In genomic region chr19:42147170-42147768, GRCm38 (mm10) we compare ENCODE assay signal across 8 mouse cellular contexts. TPM values are rescaled to one million over a fixed set of nuclear protein-coding genes. Genes with fewer than 3 reads are reported as not detected.
A peak's percentile ranks its signal among the peaks of the same experiment; 100 is the strongest.
DNase-seq lines count a peak whose midpoint lies in the region; ATAC-seq and TF ChIP-seq lines count a peak whose summit lies in the region.

Gene Marveld1 (plus strand): TSS chr19:42147400.

- peaks cover 17% of the 10 kb centered on the region for H3K27me3 ChIP-seq in liver, embryonic 11.5 days (replicated peaks; ENCODE audit: control insufficient read depth, insufficient read depth, low read length)
- peaks cover 4% of the 10 kb centered on the region; the same call in 1 of the 2 replicates for H3K27me3 ChIP-seq in midbrain, postnatal 0 days (ENCODE audit: insufficient read depth, low read length)

- peak; percentile 62; the same call in 1 of the 2 replicates for TF ChIP-seq POLR2A in cortical plate, adult 2 months (IDR thresholded peaks at IDR 0.05; ENCODE audit: extremely low read depth, insufficient read depth, low read length)

- H3K4me1 ChIP-seq in cortical plate, adult 2 months (ENCODE audit: control insufficient read depth, insufficient read depth, low read length): peaks cover 2% of the 10 kb centered on the region; the same call in 1 of the 2 replicates
- H3K4me1 ChIP-seq in liver, embryonic 11.5 days (replicated peaks; ENCODE audit: control insufficient read depth, insufficient read depth, low read length): peaks cover 17% of the 10 kb centered on the region
- no peaks in the 10 kb centered on the region for H3K4me1 ChIP-seq in midbrain, postnatal 0 days (ENCODE audit: insufficient read depth, low read length)

- H3K4me3 ChIP-seq in cortical plate, adult 2 months (ENCODE audit: insufficient read depth, low read length): peak within 1 kb of the TSS; percentile 65
- peak within 1 kb of the TSS; percentile 68 for H3K4me3 ChIP-seq in liver, embryonic 11.5 days (ENCODE audit: low read depth, low read length)
- H3K4me3 ChIP-seq in midbrain, postnatal 0 days (ENCODE audit: low read depth, low read length): peak within 1 kb of the TSS; percentile 58

- H3K9me3 ChIP-seq in liver, embryonic 11.5 days (ENCODE audit: control insufficient read depth, low read length): no peaks in the 10 kb centered on the region
- H3K9me3 ChIP-seq in midbrain, postnatal 0 days (ENCODE audit: low read length): no peaks in the 10 kb centered on the region

- no peaks in the 10 kb centered on the region for H3K36me3 ChIP-seq in liver, embryonic 11.5 days (ENCODE audit: control insufficient read depth, insufficient read depth, low read length)
- H3K36me3 ChIP-seq in midbrain, postnatal 0 days (ENCODE audit: insufficient read depth, low read length): no peaks in the 10 kb centered on the region

- ATAC-seq in cerebellum, adult (ENCODE audit: insufficient number of reproducible peaks, low FRiP score, low TSS enrichment): 0 out of 2 replicates have a peak, but pooled peaks have one; percentile 7
- ATAC-seq in inflammation-experienced regulatory T-cells, adult 6 months: peak; percentile 65
- peak; percentile 59 for ATAC-seq in liver, embryonic 11.5 days (replicated peaks; ENCODE audit: low FRiP score)
- ATAC-seq in midbrain, postnatal 0 days (ENCODE audit: low FRiP score): peak; percentile 59

- peak within 1 kb of the TSS; percentile 89 for H3K4me2 ChIP-seq in liver, embryonic 11.5 days
- peak within 1 kb of the TSS; percentile 82 for H3K4me2 ChIP-seq in midbrain, postnatal 0 days (ENCODE audit: low read depth, low read length, poor library complexity, severe bottlenecking)

- H3K27ac ChIP-seq in cortical plate, adult 2 months (ENCODE audit: insufficient read depth, low read length): peak within 1 kb of the TSS; percentile 98
- peak within 1 kb of the TSS; percentile 54 for H3K27ac ChIP-seq in liver, embryonic 11.5 days (ENCODE audit: low read depth, low read length)
- H3K27ac ChIP-seq in midbrain, postnatal 0 days (ENCODE audit: low read depth, low read length): peak within 1 kb of the TSS; percentile 75

- DNase-seq in cerebellum, adult 9-10 months: no peak
- DNase-seq in gastrocnemius, postnatal 4 days (ENCODE audit: low spot score in 2 of 2): peak; percentile 76 to 83
- peak; percentile 66 for DNase-seq in liver, embryonic 11.5 days (ENCODE audit: low spot score)
- peak; percentile 46 for DNase-seq in midbrain, postnatal 0 days (ENCODE audit: low spot score)
- DNase-seq in testis, postnatal 10 days (ENCODE audit: low spot score): peak; percentile 82

- peak within 1 kb of the TSS; percentile 70 for H3K9ac ChIP-seq in liver, embryonic 11.5 days (ENCODE audit: low read depth, low read length)
- H3K9ac ChIP-seq in midbrain, postnatal 0 days (replicated peaks; ENCODE audit: low read length, poor library complexity, severe bottlenecking): peak within 1 kb of the TSS; percentile 81

- TF ChIP-seq CTCF in cortical plate, adult 2 months (IDR thresholded peaks at IDR 0.05; ENCODE audit: extremely low read depth, insufficient read depth, low read length): no peak
- no peak for TF ChIP-seq CTCF in midbrain, postnatal 0 days (IDR thresholded peaks at IDR 0.05)

- WGBS in liver, embryonic 11.5 days: under 1% methylated on average over 47 of the region's 57 CpGs
- under 1% methylated on average over 14 of the region's 57 CpGs for WGBS in midbrain, postnatal 0 days

RNA-seq across cellular contexts. Expression of gene Marveld1, which starts in this region (rescaled TPM):
- 14.4 and 16.8 TPM in 2 replicates for polyA plus RNA-seq in cortical plate, adult 2 months (2012; rRNA removed)
- total RNA-seq in gastrocnemius, postnatal 4 days (2021): 10 to 100 TPM; 33.7 to 34.8 TPM
- 1 to 10 TPM; 2.9 to 8.7 (median 6.9) TPM for polyA plus RNA-seq in inflammation-experienced regulatory T-cells, adult 6 months (2017; shearing (Covaris generic))
- polyA plus RNA-seq in liver, embryonic 11.5 days (2014; fragmentation: Nextera tagmentation; extraction: Ambion mirVana): 4.3 and 5.4 TPM in 2 replicates
- 14.7 and 15.1 TPM in 2 replicates for total RNA-seq in midbrain, postnatal 0 days (2014; rRNA removed)
- polyA plus RNA-seq in midbrain, postnatal 0 days (2015; fragmentation: Nextera tagmentation; extraction: Ambion mirVana): 2.9 and 3.6 TPM in 2 replicates

Comparison
In these comparisons a context has a peak if more than half of its experiments do, and no peak if none do; other contexts are left out.
1. ATAC-seq: peak in every context shown above with its lines; median percentile 65 in inflammation-experienced regulatory T-cells, adult 6 months; 59 in liver, embryonic 11.5 days; 59 in midbrain, postnatal 0 days; 7 in cerebellum, adult.